Mouse (Mus musculus) myocyte (in vitro differentiated cells): ENCODE data around the gene Larp1.

Experiments
- MYOG ChIP-seq, 3 experiments: IDR thresholded peaks; one replicate each; pipeline ENCODE4 v1.6.1; 2011; ENCODE audit warnings: control low read depth in 2 of 3, low read depth in 2 of 3, mild to moderate bottlenecking in 2 of 3; ENCODE audit not compliant: insufficient read length in 2 of 3, control insufficient read depth in 1 of 3, insufficient read depth in 1 of 3
- POLR2A ChIP-seq: IDR thresholded peaks from one replicate; pipeline ENCODE4 v1.6.1; 2011; ENCODE audit warnings: low read depth, mild to moderate bottlenecking, control low read depth, moderate library complexity; ENCODE audit not compliant: insufficient read length

DNA sequence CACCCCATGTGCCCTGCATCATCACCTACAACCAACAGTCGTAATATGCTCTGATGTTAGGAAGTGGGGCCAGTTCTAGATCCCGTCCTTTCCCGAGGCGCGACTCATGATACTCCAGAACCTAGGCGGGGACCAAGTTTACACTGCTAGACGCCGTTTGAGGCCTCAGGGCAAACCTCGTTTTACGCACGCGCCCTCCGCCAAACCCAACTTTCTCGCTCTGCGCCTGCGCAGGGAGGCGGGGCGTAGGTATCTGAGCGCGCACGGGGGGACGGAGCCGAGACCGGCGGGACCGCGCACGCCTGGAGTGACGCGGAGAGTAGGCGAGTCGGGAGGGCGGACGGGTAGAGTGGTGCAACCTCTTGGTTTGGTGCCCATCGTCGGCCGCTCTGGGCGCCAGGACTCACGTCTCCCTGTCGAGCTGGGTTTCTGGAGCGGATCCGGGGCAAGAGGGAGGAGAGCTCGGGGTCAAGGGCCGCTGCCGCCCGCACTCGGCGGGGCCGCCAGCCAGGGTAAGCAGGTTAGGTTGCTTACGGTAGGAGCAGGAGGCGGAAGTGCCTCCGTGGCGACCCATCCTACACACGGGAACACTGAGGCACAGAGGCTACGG is 94.9 kb downstream of the Larp1 start, which contains the start of gene Cnot8:
- peak; percentile 68 for TF ChIP-seq POLR2A
- TF ChIP-seq MYOG (IDR thresholded peaks at IDR 0.05; ENCODE audit: control insufficient read depth in 1 of 3, insufficient read depth in 1 of 3, insufficient read length in 2 of 3, low read depth in 2 of 3), result no peak
